Mouse (Mus musculus) erythroblast, adult 5-6 weeks (primary cell): ENCODE results near the gene Pcolce. TPM values are rescaled to one million over a fixed set of nuclear protein-coding genes. Genes with fewer than 3 reads are reported as not detected.

Experiments used
- total RNA-seq, 2 experiments: library from RNA; stranded (forward) in 1 of 2; stranded (reverse) in 1 of 2; fragments of 150-400 nt in 1 of 2; fragments of 200-764, 138-1000 nt in 1 of 2; gene quantifications; 2 replicates each; pipeline versions ENCODE4 v1.2.3 to v1.2.4; 2015 to 2017; ENCODE audit warnings: low replicate concordance in 2 of 2

The Pcolce gene
- total RNA-seq, 2 experiments from 2014 or later: not detected

Other genes with a start within 250 kb of the Pcolce start
- not detected in 2 replicates for gene Zan, start 136.7 kb downstream of the Pcolce start, total RNA-seq (2015; ENCODE audit: low replicate concordance)
- gene Zan, start 136.7 kb downstream of the Pcolce start, total RNA-seq (2017; ENCODE audit: low replicate concordance): not detected in 2 replicates
- 9.0 TPM in 1 of 2 replicates, not detected in the other for gene Pop7, start 111.3 kb downstream of the Pcolce start, total RNA-seq (2015; ENCODE audit: low replicate concordance)
- gene Pop7, start 111.3 kb downstream of the Pcolce start, total RNA-seq (2017; ENCODE audit: low replicate concordance): 4.4 and 7.2 TPM in 2 replicates
- gene Gigyf1, start 95.2 kb downstream of the Pcolce start, total RNA-seq (2015; ENCODE audit: low replicate concordance): 5.6 and 6.1 TPM in 2 replicates
- 5.3 and 8.4 TPM in 2 replicates for gene Gigyf1, start 95.2 kb downstream of the Pcolce start, total RNA-seq (2017; ENCODE audit: low replicate concordance)
- gene Epo, start 80.5 kb downstream of the Pcolce start, total RNA-seq (2015; ENCODE audit: low replicate concordance): not detected in 2 replicates
- gene Epo, start 80.5 kb downstream of the Pcolce start, total RNA-seq (2017; ENCODE audit: low replicate concordance): not detected in 2 replicates
- gene Gnb2, start 80.3 kb downstream of the Pcolce start, total RNA-seq (2015; ENCODE audit: low replicate concordance): 77.0 and 113 TPM in 2 replicates
- gene Gnb2, start 80.3 kb downstream of the Pcolce start, total RNA-seq (2017; ENCODE audit: low replicate concordance): 94.2 and 96.3 TPM in 2 replicates
- gene Actl6b, start 60.3 kb downstream of the Pcolce start, total RNA-seq (2015; ENCODE audit: low replicate concordance): not detected in 2 replicates
- gene Actl6b, start 60.3 kb downstream of the Pcolce start, total RNA-seq (2017; ENCODE audit: low replicate concordance): not detected in 2 replicates
- gene Tfr2, start 43.9 kb downstream of the Pcolce start, total RNA-seq (2015; ENCODE audit: low replicate concordance): 11.9 and 16.5 TPM in 2 replicates
- 11.8 and 13.7 TPM in 2 replicates for gene Tfr2, start 43.9 kb downstream of the Pcolce start, total RNA-seq (2017; ENCODE audit: low replicate concordance)
- gene Mospd3, start 12.7 kb downstream of the Pcolce start, total RNA-seq (2015; ENCODE audit: low replicate concordance): 18.6 and 37.2 TPM in 2 replicates
- 0.43 TPM in 1 of 2 replicates, not detected in the other for gene Mospd3, start 12.7 kb downstream of the Pcolce start, total RNA-seq (2017; ENCODE audit: low replicate concordance)
- gene Fbxo24, start 15.2 kb upstream of the Pcolce start, total RNA-seq (2015; ENCODE audit: low replicate concordance): not detected in 2 replicates
- not detected in 2 replicates for gene Fbxo24, start 15.2 kb upstream of the Pcolce start, total RNA-seq (2017; ENCODE audit: low replicate concordance)
- gene Lrch4, start 15.3 kb upstream of the Pcolce start, total RNA-seq (2015; ENCODE audit: low replicate concordance): 9.0 and 27.2 TPM in 2 replicates
- 10.6 and 13.9 TPM in 2 replicates for gene Lrch4, start 15.3 kb upstream of the Pcolce start, total RNA-seq (2017; ENCODE audit: low replicate concordance)
- 1.9 and 6.3 TPM in 2 replicates for gene Gm20605, start 15.4 kb upstream of the Pcolce start, total RNA-seq (2015; ENCODE audit: low replicate concordance)
- 0.94 and 4.7 TPM in 2 replicates for gene Gm20605, start 15.4 kb upstream of the Pcolce start, total RNA-seq (2017; ENCODE audit: low replicate concordance)
- 11.0 and 17.1 TPM in 2 replicates for gene Sap25, start 27.6 kb upstream of the Pcolce start, total RNA-seq (2015; ENCODE audit: low replicate concordance)
- 3.1 and 4.8 TPM in 2 replicates for gene Sap25, start 27.6 kb upstream of the Pcolce start, total RNA-seq (2017; ENCODE audit: low replicate concordance)
- gene Irs3, start 31.9 kb upstream of the Pcolce start, total RNA-seq (2015; ENCODE audit: low replicate concordance): not detected in 2 replicates
- not detected in 2 replicates for gene Irs3, start 31.9 kb upstream of the Pcolce start, total RNA-seq (2017; ENCODE audit: low replicate concordance)
- 9.6 and 12.1 TPM in 2 replicates for gene Agfg2, start 70.9 kb upstream of the Pcolce start, total RNA-seq (2015; ENCODE audit: low replicate concordance)
- 20.5 and 24.5 TPM in 2 replicates for gene Agfg2, start 70.9 kb upstream of the Pcolce start, total RNA-seq (2017; ENCODE audit: low replicate concordance)
- gene Nyap1, start 127.8 kb upstream of the Pcolce start, total RNA-seq (2015; ENCODE audit: low replicate concordance): 0.38 TPM in 1 of 2 replicates, not detected in the other
- gene Nyap1, start 127.8 kb upstream of the Pcolce start, total RNA-seq (2017; ENCODE audit: low replicate concordance): 0.84 and 1.4 TPM in 2 replicates
- gene Tsc22d4, start 131.9 kb upstream of the Pcolce start, total RNA-seq (2015; ENCODE audit: low replicate concordance): 24.5 and 44.6 TPM in 2 replicates
- gene Tsc22d4, start 131.9 kb upstream of the Pcolce start, total RNA-seq (2017; ENCODE audit: low replicate concordance): 69.5 and 76.3 TPM in 2 replicates
- gene Ppp1r35, start 165.1 kb upstream of the Pcolce start, total RNA-seq (2015; ENCODE audit: low replicate concordance): 6.5 and 24.2 TPM in 2 replicates
- gene Ppp1r35, start 165.1 kb upstream of the Pcolce start, total RNA-seq (2017; ENCODE audit: low replicate concordance): 6.4 and 12.0 TPM in 2 replicates
- gene Mepce, start 173.9 kb upstream of the Pcolce start, total RNA-seq (2015; ENCODE audit: low replicate concordance): 7.7 and 11.7 TPM in 2 replicates
- gene Mepce, start 173.9 kb upstream of the Pcolce start, total RNA-seq (2017; ENCODE audit: low replicate concordance): 4.8 and 14.4 TPM in 2 replicates
- 1.7 and 9.2 TPM in 2 replicates for gene Zcwpw1, start 174.0 kb upstream of the Pcolce start, total RNA-seq (2015; ENCODE audit: low replicate concordance)
- gene Zcwpw1, start 174.0 kb upstream of the Pcolce start, total RNA-seq (2017; ENCODE audit: low replicate concordance): 5.5 and 6.1 TPM in 2 replicates
- 18.0 and 45.2 TPM in 2 replicates for gene Pilra, start 222.5 kb upstream of the Pcolce start, total RNA-seq (2015; ENCODE audit: low replicate concordance)
- gene Pilra, start 222.5 kb upstream of the Pcolce start, total RNA-seq (2017; ENCODE audit: low replicate concordance): 13.0 and 21.6 TPM in 2 replicates
- gene Pilrb1, start 244.3 kb upstream of the Pcolce start, total RNA-seq (2015; ENCODE audit: low replicate concordance): 33.9 and 54.4 TPM in 2 replicates
- 17.3 and 18.4 TPM in 2 replicates for gene Pilrb1, start 244.3 kb upstream of the Pcolce start, total RNA-seq (2017; ENCODE audit: low replicate concordance)